Mouse (Mus musculus): ENCODE measurements at regions not wholly inside any gene's neighbourhood (a gene's known extent, or its start where the extent isn't known, plus 50 kb on each side); places are given as distances from the start of the nearest gene placed in this dataset.

DNA sequence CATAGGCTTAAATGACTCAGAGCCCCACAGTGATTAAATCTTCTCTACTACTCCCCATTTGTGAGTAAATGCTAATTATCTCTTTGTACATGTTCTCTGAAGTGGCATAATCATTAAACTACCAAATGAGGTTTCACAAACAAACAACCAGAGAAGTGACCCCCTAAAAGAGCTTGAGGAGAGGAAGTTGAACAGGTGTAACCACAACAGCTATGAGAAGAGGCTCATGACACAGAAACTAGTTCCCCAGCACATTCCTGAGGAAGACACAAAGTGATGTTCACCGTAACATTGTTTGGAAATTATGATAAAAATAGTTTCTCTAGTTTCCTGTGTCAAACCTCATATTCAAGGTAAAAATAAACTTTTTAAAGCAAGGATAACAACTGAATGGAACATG is 188.4 kb downstream of the Inhba start:
- no peak for TF ChIP-seq REST (IDR thresholded peaks at IDR 0.05; ENCODE audit: insufficient read depth, insufficient read length)
- TF ChIP-seq SRF (IDR thresholded peaks at IDR 0.05; ENCODE audit: control insufficient read depth, insufficient read length, low read depth) = no peak
- TF ChIP-seq TCF3 (IDR thresholded peaks at IDR 0.05; ENCODE audit: insufficient read length, low read depth) = no peak
- TF ChIP-seq POLR2A (IDR thresholded peaks at IDR 0.05; ENCODE audit: insufficient read length, low read depth) = no peak
- no peak for TF ChIP-seq TCF12 (IDR thresholded peaks at IDR 0.05; ENCODE audit: insufficient read depth, poor library complexity, severe bottlenecking)
- no peak for TF ChIP-seq MAX (IDR thresholded peaks at IDR 0.05; ENCODE audit: low read depth)
- no peak for TF ChIP-seq CEBPB (IDR thresholded peaks at IDR 0.05; ENCODE audit: insufficient read depth, poor library complexity, severe bottlenecking)
- TF ChIP-seq E2F4 (IDR thresholded peaks at IDR 0.05; ENCODE audit: insufficient read depth) = no peak
- no peak for TF ChIP-seq USF1 (IDR thresholded peaks at IDR 0.05; ENCODE audit: low read depth)
